Mouse (Mus musculus) heart, adult 2 months (tissue): ENCODE data around the gene Pip4p1. TPM values are rescaled to one million over a fixed set of nuclear protein-coding genes. Genes with fewer than 3 reads are reported as not detected.
"Not testable (repeated sequence)": the region's sequence is repeated elsewhere in the genome, so short reads cannot be mapped to it uniquely, and the experiment has no call there.

ENCODE experiments used
- DNase-seq, 2 experiments: peaks; one replicate each; pipeline ENCODE4 v3.0.0; 2021
- H3K27ac ChIP-seq: fragments of 200-600 bp; 2 replicates; pipeline ENCODE4 v1.8.1; 2022
- H3K27me3 ChIP-seq: fragments of 200-500 bp; 2 replicates; pipeline ENCODE4 v1.6.1; 2012; ENCODE audit warnings: mild to moderate bottlenecking, low read length, inconsistent platforms, mixed read lengths; ENCODE audit not compliant: control insufficient read depth, insufficient read depth
- H3K36me3 ChIP-seq: fragments of 200-500 bp; 2 replicates; pipeline ENCODE4 v1.6.1; 2012; ENCODE audit warnings: low read length, inconsistent platforms; ENCODE audit not compliant: control insufficient read depth, insufficient read depth
- H3K4me1 ChIP-seq: fragments of 200-500 bp; 2 replicates; pipeline ENCODE4 v1.6.1; 2011; ENCODE audit warnings: low read length; ENCODE audit not compliant: control insufficient read depth, insufficient read depth
- H3K4me3 ChIP-seq: fragments of 200-600 bp; 2 replicates; pipeline ENCODE4 v1.8.1; 2022
- H3K79me2 ChIP-seq: fragments of 200-500 bp; replicated peaks from 2 replicates; pipeline ENCODE4 v1.6.1; 2012; ENCODE audit warnings: mild to moderate bottlenecking, inconsistent platforms, low read length, moderate library complexity, mixed read lengths; ENCODE audit not compliant: control insufficient read depth, insufficient read depth
- H3K9ac ChIP-seq: fragments of 200-500 bp; 2 replicates; pipeline ENCODE4 v1.6.1; 2012; ENCODE audit warnings: low read depth, mild to moderate bottlenecking, control low read depth, inconsistent platforms, low read length, mixed read lengths
- CTCF ChIP-seq: fragments of 200-600 bp; IDR thresholded peaks from 2 replicates; pipeline ENCODE4 v1.8.1; 2022; ENCODE audit warnings: antibody characterized with exemption, mild to moderate bottlenecking, moderate library complexity
- EP300 ChIP-seq: fragments of 200-500 bp; IDR thresholded peaks from 2 replicates; pipeline ENCODE4 v1.6.1; 2011; ENCODE audit warnings: low read depth, low read length, control low read depth; ENCODE audit not compliant: insufficient read depth
- POLR2A ChIP-seq: fragments of 200-500 bp; IDR thresholded peaks from 2 replicates; pipeline ENCODE4 v1.6.1; 2011; ENCODE audit warnings: mild to moderate bottlenecking, low read depth, low read length, control low read depth; ENCODE audit not compliant: insufficient read depth
- WGBS: fragments of 180-500 bp; shearing (Covaris S2); methylation state at CpG from one replicate; pipeline ENCODE4 v1.1.7; 2018; 5-methylcytosine and 5-hydroxymethylcytosine counted together
- intact Hi-C: fragments of 180-260 bp; cut with DNase I; formaldehyde crosslinking; loops from one replicate; pipeline ENCODE4 v1.15.1; 2025
- long read RNA-seq: library from polyadenylated mRNA; stranded (forward); transcript quantifications from one replicate; pipeline ENCODE4 v2.0.0, GENCODE M21; 2021
- polyA plus RNA-seq: library from polyadenylated mRNA; depleted of rRNA; stranded (reverse); fragments of >200 nt; gene quantifications from 2 replicates; pipeline ENCODE4 v1.2.3, GENCODE M21; 2012; rRNA removed
- total RNA-seq, 2 experiments: library from RNA; stranded (reverse); gene quantifications; 2 replicates each; pipeline ENCODE4 v1.2.3; 2021

The Pip4p1 gene
- 10 to 100 TPM; 18.6 to 27.8 TPM for total RNA-seq
- polyA plus RNA-seq = 30.5 and 54.4 TPM in 2 replicates
- long read RNA-seq, partial matches to known transcripts = 0 of 3 reads
- long read RNA-seq, other reads (novel, unspliced or antisense) = 0 of 3 reads

- peak within 1 kb of the TSS; percentile 97 for H3K4me3 ChIP-seq
- intact Hi-C loops = loop anchor here (1.0 to 5.0 kb wide), 3 partner anchors 14 to 124 kb away; partner anchors contain the start of genes Ccnb1ip1, Gm49342 and Parp2
- TF ChIP-seq POLR2A (peak; percentile 65), EP300 (peak; percentile 67; the same call in 1 of the 2 replicates), CTCF (0 out of 2 replicates have a peak, but pooled peaks have one; percentile 6)
- no peaks in the 10 kb centered on the region for H3K79me2 ChIP-seq
- no peaks in the 10 kb centered on the region for H3K27me3 ChIP-seq
- peaks cover 2% of the 10 kb centered on the region for H3K36me3 ChIP-seq
- peaks cover 2% of the 10 kb centered on the region for H3K4me1 ChIP-seq
- H3K27ac ChIP-seq = peak within 1 kb of the TSS; percentile 97
- peak within 1 kb of the TSS; percentile 88 for H3K9ac ChIP-seq
- WGBS = under 1% methylated on average over 68 of the region's 68 CpGs
- DNase-seq = peak; percentile 99
These were observed at the start of gene Pip4p1, which contains the start of gene Pnp for GRCm38 (mm10) chr14:50930754-50931492. TSS of gene Pip4p1 (minus strand) at chr14:50930856. TSS of gene Pnp (plus strand) at chr14:50931082.

GRCm38 (mm10) chr14:50979631-50980030, 49.0 kb upstream of the Pip4p1 start:
- no peak overlapping the region for H3K4me3 ChIP-seq
- H3K79me2 ChIP-seq = no peaks in the 10 kb centered on the region
- peak overlapping the region; percentile 36 for H3K27ac ChIP-seq
- H3K9ac ChIP-seq = no peak overlapping the region
- intact Hi-C loops = no loop called here
- peaks cover 3% of the 10 kb centered on the region for H3K36me3 ChIP-seq
- DNase-seq = no peak
- TF ChIP-seq CTCF = no peak
- TF ChIP-seq POLR2A = no peak
- TF ChIP-seq EP300 = no peak
- no peaks in the 10 kb centered on the region for H3K27me3 ChIP-seq
- peaks cover 16% of the 10 kb centered on the region for H3K4me1 ChIP-seq

GRCm38 (mm10) chr14:50978451-50978850, 47.8 kb upstream of the Pip4p1 start:
- H3K4me1 ChIP-seq = peaks cover 16% of the 10 kb centered on the region
- intact Hi-C loops, H3K27ac ChIP-seq, H3K27me3 ChIP-seq, H3K36me3 ChIP-seq, H3K4me3 ChIP-seq, H3K9ac ChIP-seq, H3K79me2 ChIP-seq, DNase-seq: not testable (repeated sequence)
- WGBS = 63% methylated on average over 6 of the region's 6 CpGs

GRCm38 (mm10) chr14:50976674-50977073, 46.0 kb upstream of the Pip4p1 start:
- peak; percentile 70 for TF ChIP-seq CTCF
- no peak for TF ChIP-seq POLR2A
- TF ChIP-seq EP300 = no peak
- Histone ChIP-seq H3K79me2 (no peaks in the 10 kb centered on the region), H3K27ac (no peak overlapping the region; the same call in 1 of the 2 replicates), H3K27me3 (no peaks in the 10 kb centered on the region), H3K4me3 (no peak overlapping the region), H3K4me1 (peaks cover 12% of the 10 kb centered on the region), H3K36me3 (peaks cover 3% of the 10 kb centered on the region), H3K9ac (peak overlapping the region; percentile 17)
- WGBS = 25% methylated on average over 9 of the region's 9 CpGs
- peak in 1 of 2 experiments; percentile 36 for DNase-seq
- intact Hi-C loops = loop anchor here (1.0 to 2.0 kb wide), 2 partner anchors 46 to 87 kb away; no protein-coding TSS in a partner anchor

- Histone ChIP-seq H3K4me1 (peaks cover 9% of the 10 kb centered on the region), H3K4me3 (no peak overlapping the region), H3K27ac (no peak overlapping the region), H3K27me3 (no peaks in the 10 kb centered on the region), H3K79me2 (no peaks in the 10 kb centered on the region), H3K36me3 (no peaks in the 10 kb centered on the region), H3K9ac (no peak overlapping the region)
- 76% methylated on average over 5 of the region's 5 CpGs for WGBS
- no peak for TF ChIP-seq EP300
- no peak for TF ChIP-seq CTCF
- no peak for TF ChIP-seq POLR2A
- intact Hi-C loops = no loop called here
- no peak for DNase-seq
These were observed 44.3 kb upstream of the Pip4p1 start for GRCm38 (mm10) chr14:50975001-50975400.

GRCm38 (mm10) chr14:50973700-50974099, 43.0 kb upstream of the Pip4p1 start:
- Histone ChIP-seq H3K4me1 (peaks cover 10% of the 10 kb centered on the region), H3K27me3 (no peaks in the 10 kb centered on the region), H3K27ac (no peak overlapping the region), H3K79me2 (no peaks in the 10 kb centered on the region), H3K9ac (no peak overlapping the region), H3K36me3 (no peaks in the 10 kb centered on the region), H3K4me3 (no peak overlapping the region)
- intact Hi-C loops = no loop called here
- 50% methylated on average over 4 of the region's 4 CpGs for WGBS
- no peak for TF ChIP-seq EP300
- no peak for TF ChIP-seq CTCF
- TF ChIP-seq POLR2A = no peak
- DNase-seq = no peak

- H3K79me2 ChIP-seq, DNase-seq, H3K36me3 ChIP-seq, H3K4me3 ChIP-seq, intact Hi-C loops, H3K9ac ChIP-seq, H3K27ac ChIP-seq, H3K27me3 ChIP-seq: not testable (repeated sequence)
- peaks cover 10% of the 10 kb centered on the region for H3K4me1 ChIP-seq
- 96% methylated on average over 5 of the region's 5 CpGs for WGBS
These were observed 42.4 kb upstream of the Pip4p1 start for GRCm38 (mm10) chr14:50973054-50973453.
